Mouse (Mus musculus): ENCODE results near the gene Lipc. TPM values are rescaled to one million over a fixed set of nuclear protein-coding genes. Genes with fewer than 3 reads are reported as not detected.

Gene Lipc
- polyA plus RNA-seq, 1 experiment = 0.98 TPM

GRCm38 (mm10) chr9:70911163-70911562 lies 40.9 kb downstream of the Lipc start:
- no peak overlapping the region for H3K4me3 ChIP-seq (ENCODE audit: control insufficient read depth, insufficient read depth, low read length)
- no peaks in the 10 kb centered on the region for H3K27me3 ChIP-seq (ENCODE audit: control insufficient read depth, insufficient read depth, low read length)
- TF ChIP-seq CTCF (IDR thresholded peaks at IDR 0.05; ENCODE audit: borderline replicate concordance, control insufficient read depth, extremely low read depth, insufficient read depth, low read length, poor library complexity) = no peak
- TF ChIP-seq POLR2A (IDR thresholded peaks at IDR 0.05; ENCODE audit: control insufficient read depth, extremely low read depth, insufficient read depth, low read length, poor library complexity) = no peak
- no peaks in the 10 kb centered on the region for H3K36me3 ChIP-seq (ENCODE audit: control insufficient read depth, insufficient read depth, low read length)
- H3K27ac ChIP-seq (ENCODE audit: control insufficient read depth, insufficient read depth, low read length) = no peak overlapping the region
- H3K4me1 ChIP-seq (replicated peaks; ENCODE audit: control insufficient read depth, insufficient read depth, low read length) = no peaks in the 10 kb centered on the region
- WGBS = 89% methylated on average over 4 of the region's 4 CpGs
- DNase-seq = no peak

GRCm38 (mm10) chr9:70910351-70910750 lies 41.7 kb downstream of the Lipc start:
- no peaks in the 10 kb centered on the region for H3K27me3 ChIP-seq (ENCODE audit: control insufficient read depth, insufficient read depth, low read length)
- no peak for DNase-seq
- H3K4me3 ChIP-seq (ENCODE audit: control insufficient read depth, insufficient read depth, low read length) = no peak overlapping the region
- 83% methylated on average over 6 of the region's 6 CpGs for WGBS
- no peaks in the 10 kb centered on the region for H3K4me1 ChIP-seq (replicated peaks; ENCODE audit: control insufficient read depth, insufficient read depth, low read length)
- H3K27ac ChIP-seq (ENCODE audit: control insufficient read depth, insufficient read depth, low read length) = no peak overlapping the region
- H3K36me3 ChIP-seq (ENCODE audit: control insufficient read depth, insufficient read depth, low read length) = no peaks in the 10 kb centered on the region
- TF ChIP-seq POLR2A (IDR thresholded peaks at IDR 0.05; ENCODE audit: control insufficient read depth, extremely low read depth, insufficient read depth, low read length, poor library complexity) (no peak), CTCF (IDR thresholded peaks at IDR 0.05; ENCODE audit: borderline replicate concordance, control insufficient read depth, extremely low read depth, insufficient read depth, low read length, poor library complexity) (no peak)

DNA sequence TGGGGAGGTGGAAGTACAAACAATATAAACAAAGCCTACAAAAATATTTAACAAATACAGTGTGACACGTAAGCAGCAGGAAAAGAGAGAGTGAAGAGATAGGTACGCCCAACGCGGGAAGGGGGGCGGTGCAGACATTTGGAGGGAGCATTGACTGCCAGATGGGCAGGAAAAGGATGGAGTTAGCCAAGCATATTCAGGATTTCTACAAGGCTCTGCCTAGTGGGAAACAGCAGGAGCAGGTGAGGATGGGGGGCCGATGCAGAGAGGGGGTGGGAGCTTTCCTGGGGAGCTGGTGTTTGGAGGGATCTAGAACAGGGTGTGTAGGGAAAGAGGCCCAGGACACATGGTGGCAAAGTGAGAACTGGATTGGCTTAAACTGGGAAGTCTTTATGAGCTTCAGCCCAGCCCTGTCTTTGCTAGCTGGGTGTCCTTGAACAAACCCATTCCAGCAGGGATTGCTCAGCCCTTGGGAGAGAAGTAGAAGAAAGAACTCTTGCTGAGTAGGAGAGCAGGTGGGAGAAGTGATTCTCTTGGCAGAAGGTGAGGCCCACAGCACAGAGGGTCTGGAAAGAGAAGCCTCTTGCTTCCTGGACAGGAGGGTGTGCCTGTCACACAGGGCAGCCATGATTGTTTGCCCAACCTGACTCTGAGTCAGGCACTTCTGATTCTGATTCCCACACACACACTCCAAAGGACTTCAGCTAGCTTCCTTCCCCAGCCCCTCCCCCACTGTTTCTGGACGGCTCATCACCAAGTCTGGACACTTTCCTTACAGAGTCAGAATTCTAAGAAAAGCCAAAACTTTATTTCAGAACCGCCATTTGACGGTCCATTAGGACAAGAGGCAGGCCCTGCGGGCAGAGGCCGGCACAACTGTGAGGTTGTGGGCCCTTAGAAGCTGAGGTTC lies 49.0 kb downstream of the Lipc start:
- 96% methylated on average over 11 of the region's 11 CpGs for WGBS
- H3K4me1 ChIP-seq (replicated peaks; ENCODE audit: control insufficient read depth, insufficient read depth, low read length) = no peaks in the 10 kb centered on the region
- H3K4me3 ChIP-seq (ENCODE audit: control insufficient read depth, insufficient read depth, low read length) = no peak overlapping the region
- no peaks in the 10 kb centered on the region for H3K27me3 ChIP-seq (ENCODE audit: control insufficient read depth, insufficient read depth, low read length)
- no peak for DNase-seq
- H3K27ac ChIP-seq (ENCODE audit: control insufficient read depth, insufficient read depth, low read length) = no peak overlapping the region
- H3K36me3 ChIP-seq (ENCODE audit: control insufficient read depth, insufficient read depth, low read length) = no peaks in the 10 kb centered on the region
- no peak for TF ChIP-seq CTCF (IDR thresholded peaks at IDR 0.05; ENCODE audit: borderline replicate concordance, control insufficient read depth, extremely low read depth, insufficient read depth, low read length, poor library complexity)
- TF ChIP-seq POLR2A (IDR thresholded peaks at IDR 0.05; ENCODE audit: control insufficient read depth, extremely low read depth, insufficient read depth, low read length, poor library complexity) = no peak

DNA sequence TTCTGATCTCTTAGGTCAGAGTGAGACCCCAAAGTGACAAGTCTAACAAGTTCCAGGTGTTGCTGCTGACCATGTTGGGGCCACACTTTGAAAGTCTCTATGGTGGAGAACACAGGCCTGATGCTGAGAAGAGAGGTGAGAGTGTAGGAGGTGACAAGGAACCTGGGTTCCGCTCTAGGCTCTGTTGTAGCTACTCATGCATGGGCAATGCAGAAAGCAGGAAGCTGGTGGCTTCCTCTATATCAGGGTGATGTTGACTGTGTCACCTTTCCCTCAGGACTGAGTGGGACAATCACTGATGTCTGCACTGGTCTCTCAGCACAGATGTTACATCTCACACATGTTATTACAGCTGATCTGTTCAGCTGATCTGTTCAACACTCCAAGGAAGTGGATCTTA lies 57.8 kb downstream of the Lipc start:
- Histone ChIP-seq H3K4me3 (ENCODE audit: control insufficient read depth, insufficient read depth, low read length) (no peak overlapping the region), H3K27ac (ENCODE audit: control insufficient read depth, insufficient read depth, low read length) (no peak overlapping the region), H3K36me3 (ENCODE audit: control insufficient read depth, insufficient read depth, low read length) (no peaks in the 10 kb centered on the region), H3K27me3 (ENCODE audit: control insufficient read depth, insufficient read depth, low read length) (no peaks in the 10 kb centered on the region), H3K4me1 (replicated peaks; ENCODE audit: control insufficient read depth, insufficient read depth, low read length) (peaks cover 10% of the 10 kb centered on the region)
- TF ChIP-seq POLR2A (IDR thresholded peaks at IDR 0.05; ENCODE audit: control insufficient read depth, extremely low read depth, insufficient read depth, low read length, poor library complexity) (no peak), CTCF (IDR thresholded peaks at IDR 0.05; ENCODE audit: borderline replicate concordance, control insufficient read depth, extremely low read depth, insufficient read depth, low read length, poor library complexity) (no peak)
- no peak for DNase-seq
- WGBS = 73% methylated on average over 1 of the region's 1 CpGs

DNA sequence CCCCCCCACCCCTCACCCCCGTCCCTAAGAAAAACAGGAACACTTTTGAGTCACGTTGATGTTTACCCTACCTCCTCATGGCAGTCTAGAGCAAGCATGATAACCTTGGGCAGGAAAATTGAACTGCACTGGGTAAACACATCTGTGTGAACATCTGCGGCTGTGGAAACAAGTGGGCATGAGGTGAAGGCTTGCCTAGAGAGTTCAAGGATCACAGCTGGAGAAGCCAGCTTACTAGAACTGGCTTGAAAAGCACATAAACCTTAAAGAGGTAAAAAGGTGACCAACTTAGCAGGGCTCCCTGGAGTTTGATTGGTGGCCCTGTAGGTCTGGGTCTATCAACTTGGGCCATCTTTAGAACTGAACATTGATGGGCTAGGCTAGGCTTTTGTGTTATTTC lies 58.5 kb downstream of the Lipc start:
- WGBS = 80% methylated on average over 3 of the region's 3 CpGs
- no peak for DNase-seq
- H3K36me3 ChIP-seq (ENCODE audit: control insufficient read depth, insufficient read depth, low read length) = no peaks in the 10 kb centered on the region
- H3K4me3 ChIP-seq (ENCODE audit: control insufficient read depth, insufficient read depth, low read length) = no peak overlapping the region
- H3K27ac ChIP-seq (ENCODE audit: control insufficient read depth, insufficient read depth, low read length) = no peak overlapping the region
- TF ChIP-seq CTCF (IDR thresholded peaks at IDR 0.05; ENCODE audit: borderline replicate concordance, control insufficient read depth, extremely low read depth, insufficient read depth, low read length, poor library complexity) = no peak
- TF ChIP-seq POLR2A (IDR thresholded peaks at IDR 0.05; ENCODE audit: control insufficient read depth, extremely low read depth, insufficient read depth, low read length, poor library complexity) = no peak
- no peaks in the 10 kb centered on the region for H3K27me3 ChIP-seq (ENCODE audit: control insufficient read depth, insufficient read depth, low read length)
- peaks cover 10% of the 10 kb centered on the region for H3K4me1 ChIP-seq (replicated peaks; ENCODE audit: control insufficient read depth, insufficient read depth, low read length)

DNA sequence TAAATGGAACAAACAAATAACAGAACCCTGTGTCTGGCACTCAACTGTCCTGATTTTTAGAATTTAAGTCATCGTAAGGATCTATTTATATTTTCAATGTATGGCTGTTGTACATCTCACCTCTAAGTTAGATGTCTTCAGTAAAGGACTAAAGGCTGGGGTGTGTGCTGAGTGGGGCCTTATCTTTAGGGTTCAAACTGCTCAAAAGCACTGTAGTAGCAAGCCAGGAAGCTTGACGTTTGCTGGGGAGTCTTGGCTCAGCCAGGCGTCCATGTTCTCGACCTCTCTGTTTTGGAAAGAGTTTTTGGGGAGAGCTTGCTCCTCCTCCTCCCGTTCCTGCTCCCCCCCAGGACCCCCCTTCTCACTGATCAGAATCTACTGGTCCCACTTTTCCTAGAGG lies 59.4 kb downstream of the Lipc start:
- Histone ChIP-seq H3K27me3 (ENCODE audit: control insufficient read depth, insufficient read depth, low read length) (no peaks in the 10 kb centered on the region), H3K36me3 (ENCODE audit: control insufficient read depth, insufficient read depth, low read length) (no peaks in the 10 kb centered on the region), H3K4me3 (ENCODE audit: control insufficient read depth, insufficient read depth, low read length) (no peak overlapping the region), H3K27ac (ENCODE audit: control insufficient read depth, insufficient read depth, low read length) (no peak overlapping the region), H3K4me1 (replicated peaks; ENCODE audit: control insufficient read depth, insufficient read depth, low read length) (peaks cover 10% of the 10 kb centered on the region)
- no peak for DNase-seq
- WGBS = 87% methylated on average over 5 of the region's 5 CpGs
- TF ChIP-seq POLR2A (IDR thresholded peaks at IDR 0.05; ENCODE audit: control insufficient read depth, extremely low read depth, insufficient read depth, low read length, poor library complexity) (no peak), CTCF (IDR thresholded peaks at IDR 0.05; ENCODE audit: borderline replicate concordance, control insufficient read depth, extremely low read depth, insufficient read depth, low read length, poor library complexity) (no peak)

Data from thymus, adult 2 months (tissue).